Mouse (Mus musculus): ENCODE results near the gene Eif3b. TPM values are rescaled to one million over a fixed set of nuclear protein-coding genes. Genes with fewer than 3 reads are reported as not detected.
"Not testable (repeated sequence)": the region's sequence is repeated elsewhere in the genome, so short reads cannot be mapped to it uniquely, and the experiment has no call there.

Eif3b gene
- polyA plus RNA-seq, 1 experiment from 2014 or later = 210 TPM

GRCm38 (mm10) chr5:140411339-140411738 lies 7.8 kb upstream of the Eif3b start:
- 25% methylated on average over 8 of the region's 8 CpGs for WGBS
- DNase-seq (ENCODE audit: low spot score) = peak; percentile 64
- H3K27me3 ChIP-seq (replicated peaks; ENCODE audit: control insufficient read depth, insufficient read depth, low read length) = no peaks in the 10 kb centered on the region
- H3K36me3 ChIP-seq (ENCODE audit: control insufficient read depth, insufficient read depth, low read length) = no peaks in the 10 kb centered on the region
- H3K9me3 ChIP-seq (ENCODE audit: control insufficient read depth, low read length) = no peaks in the 10 kb centered on the region
- peak; percentile 74 for ATAC-seq (replicated peaks; ENCODE audit: low FRiP score)
- no peak overlapping the region for H3K4me2 ChIP-seq
- H3K9ac ChIP-seq (ENCODE audit: low read depth, low read length) = no peak overlapping the region
- no peaks in the 10 kb centered on the region for H3K4me1 ChIP-seq (replicated peaks; ENCODE audit: control insufficient read depth, insufficient read depth, low read length)
- H3K4me3 ChIP-seq (ENCODE audit: low read depth, low read length) = no peak overlapping the region
- no peak overlapping the region for H3K27ac ChIP-seq (ENCODE audit: low read depth, low read length)

- WGBS = 56% methylated on average over 4 of the region's 4 CpGs
- Histone ChIP-seq H3K4me1 (replicated peaks; ENCODE audit: control insufficient read depth, insufficient read depth, low read length) (no peaks in the 10 kb centered on the region), H3K36me3 (ENCODE audit: control insufficient read depth, insufficient read depth, low read length) (no peaks in the 10 kb centered on the region), H3K4me3 (ENCODE audit: low read depth, low read length) (no peak overlapping the region), H3K27ac (ENCODE audit: low read depth, low read length) (no peak overlapping the region), H3K4me2 (no peak overlapping the region), H3K27me3 (replicated peaks; ENCODE audit: control insufficient read depth, insufficient read depth, low read length) (no peaks in the 10 kb centered on the region), H3K9me3 (ENCODE audit: control insufficient read depth, low read length) (no peaks in the 10 kb centered on the region), H3K9ac (ENCODE audit: low read depth, low read length) (no peak overlapping the region)
- ATAC-seq (replicated peaks; ENCODE audit: low FRiP score) = no peak
- no peak for DNase-seq (ENCODE audit: low spot score)
Observed at GRCm38 (mm10) chr5:140414647-140415046, 4.5 kb upstream of the Eif3b start.

- WGBS = 2% methylated on average over 12 of the region's 12 CpGs
- no peaks in the 10 kb centered on the region for H3K27me3 ChIP-seq (replicated peaks; ENCODE audit: control insufficient read depth, insufficient read depth, low read length)
- peaks cover 10% of the 10 kb centered on the region for H3K4me1 ChIP-seq (replicated peaks; ENCODE audit: control insufficient read depth, insufficient read depth, low read length)
- H3K27ac ChIP-seq (ENCODE audit: low read depth, low read length) = peak overlapping the region; percentile 87
- ATAC-seq (replicated peaks; ENCODE audit: low FRiP score) (no peak), DNase-seq (ENCODE audit: low spot score) (no peak)
- H3K4me3 ChIP-seq (ENCODE audit: low read depth, low read length) = peak overlapping the region; percentile 98
- H3K4me2 ChIP-seq = peak overlapping the region; percentile 64
- peak overlapping the region; percentile 96 for H3K9ac ChIP-seq (ENCODE audit: low read depth, low read length)
- H3K9me3 ChIP-seq (ENCODE audit: control insufficient read depth, low read length) = no peaks in the 10 kb centered on the region
- H3K36me3 ChIP-seq (ENCODE audit: control insufficient read depth, insufficient read depth, low read length) = peaks cover 6% of the 10 kb centered on the region
Observed at GRCm38 (mm10) chr5:140418106-140418488, 1.0 kb upstream of the Eif3b start.

GRCm38 (mm10) chr5:140419442-140420080 lies 433 bp downstream of the Eif3b start:
- Histone ChIP-seq H3K27ac (ENCODE audit: low read depth, low read length) (peak overlapping the region; percentile 70), H3K4me1 (replicated peaks; ENCODE audit: control insufficient read depth, insufficient read depth, low read length) (peaks cover 10% of the 10 kb centered on the region), H3K4me3 (ENCODE audit: low read depth, low read length) (peak overlapping the region; percentile 98), H3K9ac (ENCODE audit: low read depth, low read length) (peak overlapping the region; percentile 96), H3K9me3 (ENCODE audit: control insufficient read depth, low read length) (no peaks in the 10 kb centered on the region), H3K27me3 (replicated peaks; ENCODE audit: control insufficient read depth, insufficient read depth, low read length) (no peaks in the 10 kb centered on the region), H3K36me3 (ENCODE audit: control insufficient read depth, insufficient read depth, low read length) (peaks cover 9% of the 10 kb centered on the region), H3K4me2 (peak overlapping the region; percentile 92)
- DNase-seq (ENCODE audit: low spot score) = no peak
- peak; percentile 70 for ATAC-seq (replicated peaks; ENCODE audit: low FRiP score)
- under 1% methylated on average over 62 of the region's 62 CpGs for WGBS

GRCm38 (mm10) chr5:140420616-140421015 lies 1.5 kb downstream of the Eif3b start:
- Histone ChIP-seq H3K9ac (ENCODE audit: low read depth, low read length) (peak overlapping the region; percentile 96), H3K4me3 (ENCODE audit: low read depth, low read length) (peak overlapping the region; percentile 98), H3K27ac (ENCODE audit: low read depth, low read length) (no peak overlapping the region; the same call in 1 of the 2 replicates), H3K4me1 (replicated peaks; ENCODE audit: control insufficient read depth, insufficient read depth, low read length) (peaks cover 10% of the 10 kb centered on the region), H3K9me3 (ENCODE audit: control insufficient read depth, low read length) (no peaks in the 10 kb centered on the region), H3K36me3 (ENCODE audit: control insufficient read depth, insufficient read depth, low read length) (peaks cover 11% of the 10 kb centered on the region), H3K4me2 (peak overlapping the region; percentile 92), H3K27me3 (replicated peaks; ENCODE audit: control insufficient read depth, insufficient read depth, low read length) (no peaks in the 10 kb centered on the region)
- ATAC-seq (replicated peaks; ENCODE audit: low FRiP score) (peak; percentile 35; the same call in 1 of the 2 replicates), DNase-seq (ENCODE audit: low spot score) (no peak)
- WGBS = 33% methylated on average over 4 of the region's 4 CpGs

GRCm38 (mm10) chr5:140425016-140425783 lies 6.1 kb downstream of the Eif3b start:
- no peak overlapping the region for H3K9ac ChIP-seq (ENCODE audit: low read depth, low read length)
- peaks cover 50% of the 10 kb centered on the region for H3K36me3 ChIP-seq (ENCODE audit: control insufficient read depth, insufficient read depth, low read length)

GRCm38 (mm10) chr5:140439117-140439516 lies 20.0 kb downstream of the Eif3b start:
- H3K4me3 ChIP-seq (ENCODE audit: low read depth, low read length); H3K27ac ChIP-seq (ENCODE audit: low read depth, low read length); H3K27me3 ChIP-seq (replicated peaks; ENCODE audit: control insufficient read depth, insufficient read depth, low read length); H3K4me1 ChIP-seq (replicated peaks; ENCODE audit: control insufficient read depth, insufficient read depth, low read length); H3K4me2 ChIP-seq; H3K9me3 ChIP-seq (ENCODE audit: control insufficient read depth, low read length); H3K9ac ChIP-seq (ENCODE audit: low read depth, low read length); ATAC-seq (replicated peaks; ENCODE audit: low FRiP score); DNase-seq (ENCODE audit: low spot score): not testable (repeated sequence)
- WGBS = no CpG with 5 or more reads among the region's 6 CpGs
- peaks cover 75% of the 10 kb centered on the region for H3K36me3 ChIP-seq (ENCODE audit: control insufficient read depth, insufficient read depth, low read length)

More at GRCm38 (mm10) chr5:140425016-140425783, 6.1 kb downstream of the Eif3b start:
- Histone ChIP-seq H3K4me1 (replicated peaks; ENCODE audit: control insufficient read depth, insufficient read depth, low read length) (peaks cover 10% of the 10 kb centered on the region), H3K9me3 (ENCODE audit: control insufficient read depth, low read length) (no peaks in the 10 kb centered on the region), H3K4me3 (ENCODE audit: low read depth, low read length) (no peak overlapping the region), H3K27me3 (replicated peaks; ENCODE audit: control insufficient read depth, insufficient read depth, low read length) (no peaks in the 10 kb centered on the region), H3K4me2 (no peak overlapping the region), H3K27ac (ENCODE audit: low read depth, low read length) (no peak overlapping the region)
- DNase-seq (ENCODE audit: low spot score) (no peak), ATAC-seq (replicated peaks; ENCODE audit: low FRiP score) (no peak)
- WGBS = 94% methylated on average over 17 of the region's 17 CpGs

GRCm38 (mm10) chr5:140441406-140441805 lies 22.3 kb downstream of the Eif3b start:
- Histone ChIP-seq H3K4me2 (no peak overlapping the region), H3K36me3 (ENCODE audit: control insufficient read depth, insufficient read depth, low read length) (peaks cover 73% of the 10 kb centered on the region), H3K4me1 (replicated peaks; ENCODE audit: control insufficient read depth, insufficient read depth, low read length) (no peaks in the 10 kb centered on the region), H3K4me3 (ENCODE audit: low read depth, low read length) (no peak overlapping the region), H3K9ac (ENCODE audit: low read depth, low read length) (no peak overlapping the region), H3K27me3 (replicated peaks; ENCODE audit: control insufficient read depth, insufficient read depth, low read length) (no peaks in the 10 kb centered on the region), H3K27ac (ENCODE audit: low read depth, low read length) (no peak overlapping the region), H3K9me3 (ENCODE audit: control insufficient read depth, low read length) (no peaks in the 10 kb centered on the region)
- 82% methylated on average over 3 of the region's 3 CpGs for WGBS
- DNase-seq (ENCODE audit: low spot score) (no peak), ATAC-seq (replicated peaks; ENCODE audit: low FRiP score) (no peak)

Measured in liver, embryonic 11.5 days (tissue).